Mouse (Mus musculus) ES-E14 (cell line): ENCODE results near the gene Igfbp7. TPM values are rescaled to one million over a fixed set of nuclear protein-coding genes. Genes with fewer than 3 reads are reported as not detected.

ENCODE experiments used
- DNase-seq: peaks from one replicate; pipeline ENCODE4 v3.0.0-alpha.2; 2013; ENCODE audit warnings: low read depth, low spot score
- H3K27ac ChIP-seq: 2 replicates; pipeline ENCODE4 v1.5.1; 2012; ENCODE audit warnings: low read depth, mild to moderate bottlenecking, low read length, moderate library complexity, mixed read lengths; ENCODE audit not compliant: poor library complexity, insufficient read depth, severe bottlenecking
- H3K36me3 ChIP-seq: 2 replicates; pipeline ENCODE4 v1.6.1; 2012; ENCODE audit warnings: mild to moderate bottlenecking, low read length, moderate library complexity, mixed read lengths; ENCODE audit not compliant: control insufficient read depth, poor library complexity, insufficient read depth, severe bottlenecking
- H3K4me1 ChIP-seq, 2 experiments: fragments of 150-350 bp in 1 of 2; sonication (generic) in 1 of 2; 2 replicates each; pipeline ENCODE4 v1.6.1; 2012; ENCODE audit warnings: low read length in 2 of 2, mild to moderate bottlenecking in 1 of 2, mixed read lengths in 1 of 2; ENCODE audit not compliant: control insufficient read depth in 2 of 2, insufficient read depth in 2 of 2, poor library complexity in 1 of 2
- H3K4me3 ChIP-seq, 2 experiments: fragments of 150-350 bp in 1 of 2; sonication (generic) in 1 of 2; 2 replicates each; pipeline ENCODE4 v1.5.1; 2012; ENCODE audit warnings: low read length in 2 of 2, low read depth in 1 of 2, mild to moderate bottlenecking in 1 of 2, mixed read lengths in 1 of 2; ENCODE audit not compliant: insufficient read depth in 1 of 2, poor library complexity in 1 of 2, severe bottlenecking in 1 of 2
- H3K9ac ChIP-seq: 2 replicates; pipeline ENCODE4 v1.6.1; 2012; ENCODE audit warnings: low read depth, mild to moderate bottlenecking, low read length, mixed read lengths; ENCODE audit not compliant: poor library complexity, insufficient read depth, severe bottlenecking
- H3K9me3 ChIP-seq: fragments of 150-350 bp; sonication (generic); 2 replicates; pipeline ENCODE4 v1.6.1; 2012; ENCODE audit warnings: low read depth, mild to moderate bottlenecking, low read length; ENCODE audit not compliant: control insufficient read depth, insufficient read depth
- CHD2 ChIP-seq: IDR thresholded peaks from 2 replicates; pipeline ENCODE4 v1.6.1; 2014; ENCODE audit warnings: mild to moderate bottlenecking, low read depth, low read length, inconsistent platforms
- HCFC1 ChIP-seq: IDR thresholded peaks from 2 replicates; pipeline ENCODE4 v1.6.1; 2012; ENCODE audit warnings: low read length, inconsistent platforms, borderline replicate concordance; ENCODE audit not compliant: insufficient read depth
- MAFK ChIP-seq: IDR thresholded peaks from 2 replicates; pipeline ENCODE4 v1.6.1; 2014; ENCODE audit warnings: mild to moderate bottlenecking, low read depth, low read length, inconsistent platforms; ENCODE audit not compliant: insufficient read depth
- ZC3H11A ChIP-seq: IDR thresholded peaks from 2 replicates; pipeline ENCODE4 v1.6.1; 2012; ENCODE audit warnings: low read depth, mild to moderate bottlenecking, inconsistent platforms, low read length, borderline replicate concordance
- ZNF384 ChIP-seq: IDR thresholded peaks from 2 replicates; pipeline ENCODE4 v1.6.1; 2012; ENCODE audit warnings: low read depth, low read length, inconsistent platforms
- in situ Hi-C, 2 experiments: fragments of 600-800 bp; cut with MboI; formaldehyde crosslinking; loops; one replicate each; pipeline ENCODE4 v1.15.1; 2025; ENCODE audit warnings: low sequenced_read_pairs in 2 of 2, inconsistent platforms in 1 of 2; ENCODE audit not compliant: unreplicated experiment in 2 of 2
- total RNA-seq: library from RNA; depleted of rRNA; stranded (reverse); fragments of 300-350 nt; gene quantifications from 2 replicates; pipeline ENCODE4 v1.2.3, GENCODE M21; 2012

Igfbp7 gene
- total RNA-seq, 1 experiment = 65.2 TPM

- Histone ChIP-seq H3K4me1 (peaks cover 0 to 6% of the 10 kb centered on the region in 2 experiments; a peak in 1 of 4 replicates), H3K36me3 (no peaks in the 10 kb centered on the region), H3K9me3 (no peaks in the 10 kb centered on the region), H3K9ac (no peak overlapping the region), H3K4me3 (no peak overlapping the region), H3K27ac (no peak overlapping the region)
- no peak for DNase-seq
- in situ Hi-C loops = no loop called here
- no peak for TF ChIP-seq MAFK
These were observed 23.1 kb downstream of the Igfbp7 start for GRCm38 (mm10) chr5:77384724-77385123.

GRCm38 (mm10) chr5:77383799-77384554, 23.9 kb downstream of the Igfbp7 start:
- TF ChIP-seq MAFK = no peak
- no peak for TF ChIP-seq ZNF384
- no peak for TF ChIP-seq HCFC1
- TF ChIP-seq CHD2 = no peak
- no peak for TF ChIP-seq ZC3H11A
- no peak for DNase-seq
- Histone ChIP-seq H3K27ac (no peak overlapping the region), H3K4me3 (no peak overlapping the region), H3K4me1 (peaks cover 0 to 6% of the 10 kb centered on the region in 2 experiments; a peak in 1 of 4 replicates), H3K36me3 (no peaks in the 10 kb centered on the region), H3K9ac (no peak overlapping the region), H3K9me3 (no peaks in the 10 kb centered on the region)
- in situ Hi-C loops = no loop called here

GRCm38 (mm10) chr5:77381686-77382085, 26.2 kb downstream of the Igfbp7 start:
- Histone ChIP-seq H3K27ac (no peak overlapping the region), H3K4me1 (peaks cover 0 to 6% of the 10 kb centered on the region in 2 experiments; a peak in 1 of 4 replicates), H3K4me3 (no peak overlapping the region), H3K9me3 (no peaks in the 10 kb centered on the region), H3K9ac (no peak overlapping the region), H3K36me3 (no peaks in the 10 kb centered on the region)
- DNase-seq = no peak
- TF ChIP-seq ZC3H11A (no peak), HCFC1 (no peak), ZNF384 (no peak), MAFK (no peak), CHD2 (no peak)
- in situ Hi-C loops = no loop called here

GRCm38 (mm10) chr5:77381283-77381682, 26.6 kb downstream of the Igfbp7 start:
- no peaks in the 10 kb centered on the region for H3K36me3 ChIP-seq

More at GRCm38 (mm10) chr5:77381283-77381682, 26.6 kb downstream of the Igfbp7 start:
- peaks cover 0 to 6% of the 10 kb centered on the region in 2 experiments; a peak in 1 of 4 replicates for H3K4me1 ChIP-seq
- in situ Hi-C loops = no loop called here
- H3K4me3 ChIP-seq = no peak overlapping the region
- no peaks in the 10 kb centered on the region for H3K9me3 ChIP-seq
- no peak overlapping the region for H3K9ac ChIP-seq
- no peak for DNase-seq
- TF ChIP-seq HCFC1 = no peak
- no peak for TF ChIP-seq ZNF384
- no peak for TF ChIP-seq CHD2
- no peak for TF ChIP-seq MAFK
- no peak for TF ChIP-seq ZC3H11A
- H3K27ac ChIP-seq = no peak overlapping the region
